Mouse (Mus musculus) cerebellum, adult 2 months (tissue): ENCODE measurements around the gene Cabin1. TPM values are rescaled to one million over a fixed set of nuclear protein-coding genes. Genes with fewer than 3 reads are reported as not detected.
A peak's percentile ranks its signal among the peaks of the same experiment; 100 is the strongest.

Source experiments
- DNase-seq, 2 experiments: peaks; one replicate each; pipeline ENCODE4 v3.0.0; 2021
- H3K27ac ChIP-seq: fragments of 200-500 bp; 2 replicates; pipeline ENCODE4 v1.5.1; 2012; ENCODE audit warnings: low read length, control low read depth, inconsistent platforms; ENCODE audit not compliant: insufficient read depth
- H3K27me3 ChIP-seq: fragments of 200-500 bp; 2 replicates; pipeline ENCODE4 v1.6.1; 2012; ENCODE audit warnings: inconsistent platforms, mild to moderate bottlenecking, low read length, moderate library complexity; ENCODE audit not compliant: control insufficient read depth, insufficient read depth
- H3K4me1 ChIP-seq: fragments of 200-500 bp; 2 replicates; pipeline ENCODE4 v1.6.1; 2011; ENCODE audit warnings: low read length; ENCODE audit not compliant: control insufficient read depth, insufficient read depth
- H3K4me3 ChIP-seq: fragments of 200-500 bp; replicated peaks from 2 replicates; pipeline ENCODE3; 2011; ENCODE audit warnings: mild to moderate bottlenecking, low read depth, low read length, control low read depth; ENCODE audit not compliant: insufficient read depth
- CTCF ChIP-seq: fragments of 200-500 bp; IDR thresholded peaks from 2 replicates; pipeline ENCODE4 v1.5.1; 2011; ENCODE audit warnings: low read depth, mild to moderate bottlenecking, control low read depth, low read length, moderate library complexity, borderline replicate concordance; ENCODE audit not compliant: insufficient read depth
- POLR2A ChIP-seq: fragments of 200-500 bp; IDR thresholded peaks from 2 replicates; pipeline ENCODE4 v1.6.1; 2011; ENCODE audit warnings: low read length, control low read depth, borderline replicate concordance; ENCODE audit not compliant: insufficient read depth
- WGBS: fragments of 180-500 bp; shearing (Covaris S2); methylation state at CpG from one replicate; pipeline ENCODE4 v1.1.7; 2018; 5-methylcytosine and 5-hydroxymethylcytosine counted together
- polyA plus RNA-seq: library from polyadenylated mRNA; depleted of rRNA; stranded (reverse); fragments of >200 nt; gene quantifications from 2 replicates; pipeline ENCODE4 v1.2.3, GENCODE M21; 2012

The Cabin1 gene
- polyA plus RNA-seq, 1 experiment = 48.6 TPM

DNA sequence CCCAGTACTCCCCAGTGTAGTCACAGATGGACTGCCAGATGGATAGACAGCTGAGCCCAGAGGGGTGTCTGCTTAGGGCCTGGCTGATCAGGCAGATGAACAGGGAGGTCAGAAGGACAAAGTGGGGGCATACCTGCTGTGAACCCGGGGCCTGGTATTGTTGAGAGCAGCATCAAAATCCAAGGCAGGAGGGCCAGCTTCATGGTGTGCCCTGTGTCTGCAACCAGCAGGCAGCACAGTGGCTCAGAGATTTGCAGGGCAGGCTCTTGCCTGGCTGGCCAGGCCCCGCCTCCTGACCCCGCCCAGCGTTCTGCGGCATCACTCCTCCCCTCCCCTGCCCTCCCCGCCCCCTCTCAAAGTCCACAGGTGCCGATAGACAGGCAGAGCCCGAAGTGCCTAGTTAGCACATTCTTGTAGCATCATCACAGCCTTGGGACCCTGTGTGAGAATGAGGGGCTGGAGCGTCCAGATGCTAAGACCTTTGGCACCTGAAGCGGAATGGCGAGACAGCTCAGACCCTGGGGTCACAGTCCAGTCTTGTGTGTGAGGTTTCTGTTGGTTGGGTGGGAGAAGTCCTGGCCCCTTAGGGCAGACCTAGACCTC, 120.3 kb downstream of the Cabin1 start, which contains the start of gene Susd2:
Gene Susd2, minus strand, starts transcription at position 268 of the 603 bp plus-strand sequence.
- H3K4me3 ChIP-seq = no peak within 1 kb of the TSS
- peak within 1 kb of the TSS; percentile 46 for H3K27ac ChIP-seq
- TF ChIP-seq CTCF = no peak
- TF ChIP-seq POLR2A = peak; percentile 29; the same call in 1 of the 2 replicates
- peak; percentile 91 to 93 for DNase-seq
- WGBS = 16% methylated on average over 11 of the region's 11 CpGs
- no peaks in the 10 kb centered on the region for H3K27me3 ChIP-seq
- peaks cover 63% of the 10 kb centered on the region for H3K4me1 ChIP-seq

DNA sequence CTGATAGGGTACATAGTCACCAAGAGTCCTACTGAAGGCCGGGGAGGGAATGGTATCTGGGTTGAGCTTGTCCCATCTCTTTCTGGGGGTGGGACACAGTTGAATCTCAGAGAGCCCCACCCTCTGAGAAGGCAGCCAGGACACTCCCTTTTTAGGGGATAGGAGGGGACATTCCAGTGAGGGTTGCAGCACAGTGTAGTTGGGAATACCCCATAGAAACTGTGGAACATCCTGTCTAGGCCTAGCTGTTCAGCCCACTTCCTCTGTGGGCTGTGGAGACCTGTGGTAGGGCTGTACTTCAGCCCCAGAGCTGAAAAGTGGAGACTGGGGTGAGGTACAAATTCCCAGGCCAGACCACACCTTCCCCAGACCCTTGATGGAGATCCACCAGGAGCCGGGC, 121.2 kb downstream of the Cabin1 start:
- H3K27me3 ChIP-seq = no peaks in the 10 kb centered on the region
- H3K4me1 ChIP-seq = peaks cover 55% of the 10 kb centered on the region
- no peak overlapping the region for H3K4me3 ChIP-seq
- peak overlapping the region; percentile 46; the same call in 1 of the 2 replicates for H3K27ac ChIP-seq
- no peak for TF ChIP-seq CTCF
- no peak for TF ChIP-seq POLR2A
- WGBS = 94% methylated on average over 2 of the region's 2 CpGs
- DNase-seq = peak in 1 of 2 experiments; percentile 17

DNA sequence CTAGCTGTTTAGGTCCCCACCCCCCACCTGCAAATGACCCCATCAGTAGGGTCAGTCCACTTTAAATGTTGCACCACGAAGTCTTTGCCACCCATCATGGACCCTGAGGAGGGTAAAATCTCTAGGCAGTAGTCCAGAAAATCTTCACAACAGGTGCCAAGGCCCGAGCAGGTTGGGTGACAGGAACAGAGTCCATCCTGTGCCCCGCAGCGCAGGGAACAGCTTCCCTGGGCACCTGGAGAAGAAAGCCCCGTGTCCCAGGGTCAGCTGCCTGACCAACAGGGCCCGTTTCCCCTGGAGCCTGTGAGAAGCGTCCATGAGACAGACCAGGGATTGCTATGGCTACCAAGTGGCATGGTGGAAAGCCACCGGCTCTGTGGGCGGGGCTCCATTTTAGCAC, 121.7 kb downstream of the Cabin1 start:
- 82% methylated on average over 9 of the region's 9 CpGs for WGBS
- TF ChIP-seq CTCF (no peak), POLR2A (no peak)
- 0 out of 2 replicates have a peak overlapping the region, but pooled peaks have one; percentile 46 for H3K27ac ChIP-seq
- H3K4me1 ChIP-seq = peaks cover 50% of the 10 kb centered on the region
- H3K4me3 ChIP-seq = no peak overlapping the region
- no peaks in the 10 kb centered on the region for H3K27me3 ChIP-seq
- DNase-seq = peak in 1 of 2 experiments; percentile 20

DNA sequence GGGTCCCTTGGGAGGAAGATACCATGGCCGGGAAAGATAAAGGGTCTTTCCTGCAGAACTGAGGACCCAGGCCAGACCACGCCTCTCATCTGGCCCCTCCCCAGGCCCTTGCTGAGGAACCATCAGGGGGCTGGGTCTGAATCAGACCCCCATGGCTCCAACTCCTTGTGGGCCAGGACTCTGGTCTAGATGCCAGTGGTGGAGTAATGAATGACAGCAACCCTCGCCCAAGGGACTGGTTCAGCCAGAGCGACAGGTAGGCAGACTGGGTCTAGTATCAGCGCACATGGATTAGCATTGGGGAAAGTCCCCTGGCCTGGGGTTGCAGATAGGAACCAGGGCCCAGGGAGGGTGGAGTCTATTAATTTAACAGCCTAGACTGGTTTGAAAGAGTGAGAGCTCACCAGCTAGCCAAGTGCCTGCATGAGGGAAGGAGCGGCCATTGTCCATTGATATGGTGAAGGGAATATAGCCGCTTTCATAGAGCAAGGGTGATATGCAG, 122.4 kb downstream of the Cabin1 start:
- 92% methylated on average over 7 of the region's 7 CpGs for WGBS
- Histone ChIP-seq H3K27me3 (no peaks in the 10 kb centered on the region), H3K4me1 (peaks cover 44% of the 10 kb centered on the region), H3K4me3 (no peak overlapping the region), H3K27ac (no peak overlapping the region)
- peak in 1 of 2 experiments; percentile 14 for DNase-seq
- TF ChIP-seq POLR2A (no peak), CTCF (no peak)

DNA sequence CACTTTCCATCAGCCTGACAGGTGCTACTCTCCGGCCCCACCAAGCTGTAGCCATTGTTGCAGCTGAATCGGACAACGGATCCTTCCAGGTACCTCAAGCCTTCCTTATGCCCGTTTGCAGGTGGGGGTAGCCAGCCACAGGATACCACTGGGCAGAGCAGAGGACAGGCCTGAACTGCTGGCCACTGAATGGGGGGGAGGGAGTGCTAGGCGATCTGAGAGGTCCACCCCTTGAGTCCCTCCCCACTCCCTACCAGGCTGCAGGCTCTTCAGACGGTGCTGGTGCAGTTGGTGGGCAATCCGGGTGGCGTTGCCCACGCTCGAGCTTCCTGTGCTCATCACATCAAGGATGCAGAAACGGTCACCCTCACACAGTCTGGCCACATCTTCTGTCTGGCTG, 126.4 kb downstream of the Cabin1 start:
- H3K27ac ChIP-seq = no peak overlapping the region
- TF ChIP-seq POLR2A (no peak), CTCF (no peak)
- H3K27me3 ChIP-seq = no peaks in the 10 kb centered on the region
- peak in 1 of 2 experiments; percentile 6 for DNase-seq
- 95% methylated on average over 11 of the region's 11 CpGs for WGBS
- H3K4me3 ChIP-seq = no peak overlapping the region
- H3K4me1 ChIP-seq = peaks cover 6% of the 10 kb centered on the region; the same call in 1 of the 2 replicates

DNA sequence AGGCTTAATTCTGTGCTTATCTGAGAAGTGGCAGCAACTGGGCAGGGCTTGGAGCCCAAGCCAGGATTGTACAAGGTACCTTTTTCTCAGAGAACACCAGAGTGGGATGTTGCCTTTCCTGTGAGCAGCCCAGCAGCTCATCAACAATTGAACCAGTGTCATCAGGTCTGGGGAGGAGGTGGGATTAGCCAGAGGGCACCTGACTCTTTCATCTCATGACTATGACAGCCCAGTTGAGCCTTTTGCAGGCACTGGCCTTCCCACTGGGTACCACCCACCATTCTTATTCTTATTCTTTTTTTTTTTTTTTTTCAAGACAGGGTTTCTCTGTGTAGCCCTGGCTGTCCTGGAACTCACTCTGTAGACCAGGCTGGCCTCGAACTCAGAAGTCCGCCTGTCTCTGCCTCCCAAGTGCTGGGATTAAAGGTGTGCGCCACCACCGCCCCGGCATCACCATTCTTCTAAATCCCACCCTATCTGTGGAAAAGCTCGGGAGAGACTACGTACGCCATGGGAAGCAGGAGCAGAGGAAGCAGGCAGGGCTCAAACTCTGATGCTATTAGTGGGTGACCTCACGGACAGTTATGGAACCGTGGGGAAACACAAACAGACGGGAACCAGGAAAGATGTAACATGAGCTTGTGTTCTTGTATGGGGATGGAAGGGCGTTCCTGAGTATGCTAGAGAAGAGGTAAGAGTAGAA, 127.9 kb downstream of the Cabin1 start:
- TF ChIP-seq CTCF (no peak), POLR2A (no peak)
- H3K4me1 ChIP-seq = no peaks in the 10 kb centered on the region
- WGBS = 95% methylated on average over 12 of the region's 12 CpGs
- H3K27ac ChIP-seq = no peak overlapping the region
- DNase-seq = peak in 1 of 2 experiments; percentile 19
- no peaks in the 10 kb centered on the region for H3K27me3 ChIP-seq
- H3K4me3 ChIP-seq = no peak overlapping the region

DNA sequence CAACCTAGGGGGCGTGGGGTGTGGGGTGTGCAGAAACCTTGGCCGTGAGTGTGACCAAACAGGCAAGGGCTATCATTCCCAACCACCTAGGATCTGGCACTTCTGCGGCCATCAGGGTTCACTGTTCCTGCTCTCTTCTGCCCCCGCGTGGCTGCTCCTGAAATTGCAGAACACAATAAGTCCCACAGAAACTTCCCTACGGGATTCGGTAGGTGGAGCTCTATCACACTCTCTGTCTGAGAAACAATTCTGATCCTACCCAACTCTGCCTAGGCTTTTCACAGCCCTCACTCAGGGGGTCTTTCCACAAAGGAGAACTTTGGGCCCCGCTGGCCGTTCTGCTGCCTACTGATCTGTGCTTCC, 128.5 kb downstream of the Cabin1 start:
- no peak overlapping the region for H3K27ac ChIP-seq
- peak; percentile 87 to 95 for DNase-seq
- H3K4me1 ChIP-seq = no peaks in the 10 kb centered on the region
- 5% methylated on average over 9 of the region's 9 CpGs for WGBS
- peak; percentile 99 for TF ChIP-seq CTCF
- no peak for TF ChIP-seq POLR2A
- H3K27me3 ChIP-seq = no peaks in the 10 kb centered on the region
- no peak overlapping the region for H3K4me3 ChIP-seq
